ENCODE assay signal across 26 mouse cellular contexts in the genomic region with DNA sequence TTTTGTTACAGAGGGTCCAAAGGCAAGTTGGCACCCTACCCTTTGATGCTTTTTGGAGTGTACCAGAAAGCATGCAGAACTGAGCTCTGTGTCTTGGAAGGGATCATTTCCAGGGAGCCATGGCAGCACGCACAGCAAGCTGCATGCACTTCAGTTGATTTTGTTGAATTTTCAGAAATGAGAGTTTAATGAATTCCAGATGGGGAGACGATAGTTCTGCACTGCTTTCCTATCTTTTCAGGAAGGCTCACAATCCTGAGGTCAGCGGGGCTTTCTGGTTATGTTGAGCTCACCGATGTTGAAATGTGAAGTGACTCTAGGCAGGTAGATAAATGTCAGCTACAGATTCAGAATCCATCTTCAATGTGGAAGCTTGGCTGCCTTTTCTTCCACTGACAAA.
A peak's percentile ranks its signal among the peaks of the same experiment; 100 is the strongest.
DNase-seq lines count a peak whose midpoint lies in the region; ATAC-seq lines count a peak whose summit lies in the region.
"Had no signal": no experiment of that assay in that cellular context is flagged by ENCODE, and none has a peak within 500 bp of the region (broad histone marks: within the 10 kb centered on the region; RNA-seq: fewer than 3 reads in every experiment).

No protein-coding gene starts in this region.

- ATAC-seq in hindbrain, embryonic 11.5 days (ENCODE audit: low FRiP score) = no peak
- no peak for ATAC-seq in limb, embryonic 11.5 days (ENCODE audit: insufficient number of reproducible peaks, low FRiP score, low TSS enrichment, low read depth)
- no peak for ATAC-seq in megakaryocyte, adult 5-6 weeks (ENCODE audit: poor library complexity, severe bottlenecking)
- ATAC-seq: forebrain, embryonic 14.5 days; intestine, postnatal 0 days; Patski had no signal

- no peak overlapping the region for H3K4me2 ChIP-seq in hindbrain, embryonic 11.5 days (replicated peaks; ENCODE audit: low read depth, low read length)
- no peak overlapping the region for H3K4me2 ChIP-seq in limb, embryonic 11.5 days (ENCODE audit: low read depth, severe bottlenecking)
- H3K4me2 ChIP-seq: heart, embryonic 12.5 days; hindbrain, embryonic 12.5 days; limb, embryonic 15.5 days; liver, embryonic 13.5 days; midbrain, embryonic 12.5 days had no signal

- H3K36me3 ChIP-seq in hindbrain, embryonic 10.5 days = no peaks in the 10 kb centered on the region
- H3K36me3 ChIP-seq in hindbrain, embryonic 11.5 days (ENCODE audit: control insufficient read depth, insufficient read depth, low read length) = no peaks in the 10 kb centered on the region
- no peaks in the 10 kb centered on the region for H3K36me3 ChIP-seq in embryonic facial prominence, embryonic 10.5 days (replicated peaks)
- H3K36me3 ChIP-seq in limb, embryonic 11.5 days (ENCODE audit: control insufficient read depth, insufficient read depth, low read length) = no peaks in the 10 kb centered on the region
- H3K36me3 ChIP-seq: heart, embryonic 12.5 days; hindbrain, embryonic 12.5 days; limb, embryonic 15.5 days; liver, embryonic 13.5 days; midbrain, embryonic 12.5 days had no signal

- H3K4me1 ChIP-seq in hindbrain, embryonic 10.5 days (replicated peaks) = no peaks in the 10 kb centered on the region
- H3K4me1 ChIP-seq in hindbrain, embryonic 11.5 days (replicated peaks; ENCODE audit: control insufficient read depth, insufficient read depth, low read length) = no peaks in the 10 kb centered on the region
- H3K4me1 ChIP-seq in embryonic facial prominence, embryonic 10.5 days = 0 out of 2 replicates have a peak, but pooled peaks cover 4% of the 10 kb centered on the region
- no peaks in the 10 kb centered on the region for H3K4me1 ChIP-seq in limb, embryonic 11.5 days (ENCODE audit: control insufficient read depth, insufficient read depth, low read length)
- H3K4me1 ChIP-seq: heart, embryonic 12.5 days; hindbrain, embryonic 12.5 days; limb, embryonic 15.5 days; liver, embryonic 13.5 days; midbrain, embryonic 12.5 days had no signal

- no peak overlapping the region for H3K4me3 ChIP-seq in hindbrain, embryonic 10.5 days
- no peak overlapping the region for H3K4me3 ChIP-seq in hindbrain, embryonic 11.5 days (ENCODE audit: low read depth, low read length)
- H3K4me3 ChIP-seq in embryonic facial prominence, embryonic 10.5 days = no peak overlapping the region
- H3K4me3 ChIP-seq in limb, embryonic 11.5 days (ENCODE audit: low read depth, low read length) = no peak overlapping the region
- H3K4me3 ChIP-seq: heart, adult 2 months; heart, embryonic 12.5 days; hindbrain, embryonic 12.5 days; limb, embryonic 15.5 days; liver, embryonic 13.5 days; midbrain, embryonic 12.5 days had no signal

- H3K27ac ChIP-seq in hindbrain, embryonic 10.5 days = no peak overlapping the region
- no peak overlapping the region for H3K27ac ChIP-seq in hindbrain, embryonic 11.5 days (ENCODE audit: low read depth, low read length)
- no peak overlapping the region for H3K27ac ChIP-seq in embryonic facial prominence, embryonic 10.5 days (replicated peaks)
- no peak overlapping the region for H3K27ac ChIP-seq in limb, embryonic 11.5 days (replicated peaks; ENCODE audit: low read depth, low read length)
- H3K27ac ChIP-seq: heart, adult 2 months; hindbrain, embryonic 12.5 days; limb, embryonic 15.5 days; liver, embryonic 13.5 days; midbrain, embryonic 12.5 days had no signal

- 73% methylated on average over 4 of the region's 4 CpGs for WGBS in hindbrain, embryonic 10.5 days
- 68% methylated on average over 4 of the region's 4 CpGs for WGBS in hindbrain, embryonic 11.5 days
- WGBS in embryonic facial prominence, embryonic 10.5 days = 42% methylated on average over 4 of the region's 4 CpGs
- WGBS in limb, embryonic 11.5 days = 20% methylated on average over 4 of the region's 4 CpGs

- peak; percentile 5 for DNase-seq in hindbrain, embryonic 10.5 days (ENCODE audit: low spot score)
- DNase-seq in hindbrain, embryonic 11.5 days (ENCODE audit: low spot score) = no peak
- peak; percentile 56 for DNase-seq in embryo, embryonic 10.5 days (ENCODE audit: low spot score)
- peak; percentile 47 for DNase-seq in embryonic facial prominence, embryonic 10.5 days (ENCODE audit: low spot score)
- peak; percentile 25 for DNase-seq in limb, embryonic 11.5 days (ENCODE audit: low spot score)
- DNase-seq in retina, postnatal 1 day = no peak
- no peak for DNase-seq in cerebellum, adult 9-10 months
- DNase-seq: adrenal gland, postnatal 25 days; cerebellum, adult 11-12 months; cerebellum, postnatal 14 days; heart, adult 2 months; kidney, adult 9 months; kidney, postnatal 10 days; liver, embryonic 13.5 days; lung, adult 18-20 months; lung, postnatal 14 days; right cerebral cortex, adult 18-20 months; thymus, postnatal 4 days had no signal

- H3K9me3 ChIP-seq in hindbrain, embryonic 10.5 days = no peaks in the 10 kb centered on the region
- H3K9me3 ChIP-seq in hindbrain, embryonic 11.5 days (ENCODE audit: control insufficient read depth, low read length) = no peaks in the 10 kb centered on the region
- H3K9me3 ChIP-seq in embryonic facial prominence, embryonic 10.5 days = no peaks in the 10 kb centered on the region
- no peaks in the 10 kb centered on the region for H3K9me3 ChIP-seq in limb, embryonic 11.5 days (ENCODE audit: control insufficient read depth, low read length)
- H3K9me3 ChIP-seq: heart, embryonic 12.5 days; hindbrain, embryonic 12.5 days; limb, embryonic 15.5 days; liver, embryonic 13.5 days; midbrain, embryonic 12.5 days had no signal

- H3K27me3 ChIP-seq in hindbrain, embryonic 10.5 days (ENCODE audit: insufficient read depth, poor library complexity, severe bottlenecking) = no peaks in the 10 kb centered on the region
- H3K27me3 ChIP-seq in hindbrain, embryonic 11.5 days (ENCODE audit: control insufficient read depth, insufficient read depth, low read length) = no peaks in the 10 kb centered on the region
- H3K27me3 ChIP-seq in embryonic facial prominence, embryonic 10.5 days (replicated peaks; ENCODE audit: low read depth, poor library complexity, severe bottlenecking) = no peaks in the 10 kb centered on the region
- no peaks in the 10 kb centered on the region for H3K27me3 ChIP-seq in limb, embryonic 11.5 days (ENCODE audit: control insufficient read depth, insufficient read depth, low read length)
- H3K27me3 ChIP-seq: heart, embryonic 12.5 days; hindbrain, embryonic 12.5 days; limb, embryonic 15.5 days; liver, embryonic 13.5 days; midbrain, embryonic 12.5 days had no signal

- no peak overlapping the region for H3K9ac ChIP-seq in hindbrain, embryonic 11.5 days (ENCODE audit: low read depth, low read length)
- H3K9ac ChIP-seq in limb, embryonic 11.5 days (ENCODE audit: low read length) = no peak overlapping the region
- H3K9ac ChIP-seq: heart, embryonic 12.5 days; hindbrain, embryonic 12.5 days; limb, embryonic 15.5 days; liver, embryonic 13.5 days; midbrain, embryonic 12.5 days had no signal

Comparison
In these comparisons a context has a peak if more than half of its experiments do, and no peak if none do; other contexts are left out.
1. DNase-seq: peak in hindbrain, embryonic 10.5 days (single experiment), embryo, embryonic 10.5 days (single experiment), embryonic facial prominence, embryonic 10.5 days (single experiment) and limb, embryonic 11.5 days (single experiment); none in hindbrain, embryonic 11.5 days (single experiment), retina, postnatal 1 day (single experiment) and cerebellum, adult 9-10 months (single experiment).